Mouse (Mus musculus) urinary bladder, postnatal 4 days (tissue): ENCODE measurements at regions not wholly inside any gene's neighbourhood (a gene's known extent, or its start where the extent isn't known, plus 50 kb on each side); places are given as distances from the start of the nearest gene placed in this dataset.

ENCODE experiments used
- DNase-seq, 2 experiments: peaks; one replicate each; pipeline ENCODE4 v3.0.0; 2021 to 2022; ENCODE audit warnings: low spot score in 2 of 2

DNA sequence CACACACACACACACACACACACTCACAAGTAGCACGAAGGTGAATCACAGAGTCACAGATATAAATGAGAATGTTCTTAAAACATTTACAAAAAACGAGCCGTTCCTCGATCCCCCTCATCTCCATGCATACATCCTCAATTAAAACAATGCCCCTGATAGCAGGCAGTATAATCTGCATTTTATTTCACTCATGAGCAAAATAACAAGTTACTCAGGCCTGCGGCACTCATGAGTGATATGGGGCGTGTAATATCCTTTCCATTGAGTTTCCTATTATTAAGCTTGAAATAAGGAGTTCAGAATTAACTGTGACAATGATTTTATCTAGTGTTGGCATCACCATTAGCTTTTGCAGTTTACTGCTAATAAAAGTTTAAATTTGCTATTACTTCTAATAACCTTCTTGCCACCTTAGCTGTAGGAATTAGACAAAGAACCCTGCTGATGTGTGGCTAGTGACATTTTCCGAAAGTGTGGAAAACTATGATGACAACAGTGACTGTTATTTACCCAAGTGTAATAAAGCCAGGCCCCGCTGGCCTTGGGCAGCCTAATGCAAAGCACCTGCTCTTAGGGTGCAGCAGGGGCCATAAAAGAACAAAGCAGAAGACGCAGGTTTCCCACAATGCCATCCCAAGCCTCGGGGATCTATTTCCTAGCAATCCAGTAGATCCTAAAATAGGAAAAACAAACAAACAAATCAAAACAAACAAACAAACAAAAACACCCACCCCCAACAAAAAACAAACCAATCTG lies 592.0 kb downstream of the Ttll7 start:
- no peak for DNase-seq

DNA sequence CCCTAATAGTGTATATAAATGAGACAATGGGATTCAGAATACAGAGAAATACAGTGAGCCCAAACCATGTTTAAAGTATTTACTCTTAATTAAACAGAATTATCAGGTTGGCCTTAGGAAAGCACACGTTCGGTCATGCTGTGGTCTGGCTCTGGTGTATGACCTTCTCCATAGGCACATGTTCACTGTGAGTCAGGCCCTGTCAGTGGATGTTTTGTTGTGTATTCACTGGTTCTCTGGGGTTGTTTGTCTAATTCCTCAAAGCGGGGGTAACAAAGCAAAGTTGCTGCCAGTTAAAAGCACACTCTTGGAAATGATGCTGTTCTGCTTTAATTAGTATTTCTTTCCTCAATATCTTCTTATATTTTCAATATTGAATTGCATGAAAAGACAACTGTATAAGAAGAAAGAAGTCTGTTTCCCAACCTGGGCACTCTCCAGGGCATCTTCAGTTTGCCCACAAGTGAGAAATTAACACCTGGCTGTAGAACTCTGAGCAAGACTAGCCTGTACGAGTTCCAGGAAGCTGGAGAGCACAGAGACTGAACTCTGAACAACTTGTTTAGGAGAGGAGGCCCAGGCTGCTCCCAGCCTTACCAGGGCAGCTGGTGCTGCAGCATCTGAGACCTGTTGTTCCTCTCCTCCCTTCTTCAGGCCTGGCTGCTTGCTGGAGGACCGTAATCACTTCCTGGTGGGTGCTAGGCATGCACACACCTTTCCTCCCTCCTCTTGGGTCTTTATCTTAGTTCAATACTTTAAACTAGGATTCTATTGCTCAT lies 593.1 kb downstream of the Ttll7 start:
- no peak for DNase-seq

DNA sequence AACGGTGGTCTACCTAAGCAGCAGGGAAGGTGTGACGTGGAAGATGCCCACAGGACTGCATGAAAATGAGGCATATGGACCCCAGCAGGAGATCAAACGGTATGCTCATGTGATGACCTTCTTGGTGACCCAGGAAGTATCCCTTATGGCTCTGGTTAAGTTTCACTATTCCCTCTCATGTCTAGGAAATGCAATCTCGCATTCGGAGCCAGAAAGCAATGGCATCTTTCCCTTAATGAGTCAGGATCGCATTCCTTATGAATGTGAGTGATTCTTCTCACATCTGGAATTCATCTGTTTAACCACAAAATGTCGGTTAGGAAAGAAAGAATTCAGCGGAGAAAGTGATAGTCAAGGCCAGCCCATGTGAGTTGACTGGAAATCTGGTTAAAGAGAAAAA lies 593.7 kb downstream of the Ttll7 start:
- DNase-seq, result no peak

DNA sequence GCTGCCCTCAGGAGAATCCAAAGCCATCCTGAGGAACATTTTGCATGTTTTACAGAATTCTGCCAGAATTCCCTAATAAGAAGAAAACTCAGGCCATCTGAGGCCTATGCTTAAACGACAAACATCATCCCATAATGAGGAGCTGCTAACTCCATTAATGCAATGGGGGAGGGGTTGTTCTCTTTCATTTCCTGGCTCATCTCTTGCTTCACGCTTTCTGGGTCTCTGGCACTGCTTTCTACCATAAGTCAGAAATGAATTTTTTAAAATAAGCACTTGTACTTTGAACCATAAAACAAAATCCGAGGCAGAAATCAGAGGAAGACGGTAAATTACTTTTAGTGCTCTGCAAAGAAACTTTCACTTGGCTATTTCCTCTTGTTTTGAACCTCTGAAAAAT lies 600.0 kb downstream of the Ttll7 start:
- no peak for DNase-seq

DNA sequence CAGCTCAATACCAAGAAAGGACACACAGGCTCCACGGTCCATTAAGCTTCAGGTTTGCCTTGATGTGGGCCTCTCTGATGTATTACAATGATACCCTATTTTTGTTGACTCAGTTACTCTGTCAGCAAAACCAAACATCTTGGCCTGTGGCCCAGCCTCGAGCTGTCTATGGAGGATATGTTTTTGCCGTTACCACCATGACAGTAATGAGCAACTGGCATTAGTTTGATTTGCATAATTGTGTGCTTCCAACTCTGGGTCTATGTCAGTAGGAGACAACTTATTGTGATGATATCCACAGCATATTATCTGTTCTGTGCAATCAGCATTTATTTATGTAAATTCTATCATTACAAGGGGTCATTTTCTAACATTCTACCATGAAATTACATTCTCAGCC lies 603.2 kb downstream of the Ttll7 start:
- DNase-seq, result no peak

DNA sequence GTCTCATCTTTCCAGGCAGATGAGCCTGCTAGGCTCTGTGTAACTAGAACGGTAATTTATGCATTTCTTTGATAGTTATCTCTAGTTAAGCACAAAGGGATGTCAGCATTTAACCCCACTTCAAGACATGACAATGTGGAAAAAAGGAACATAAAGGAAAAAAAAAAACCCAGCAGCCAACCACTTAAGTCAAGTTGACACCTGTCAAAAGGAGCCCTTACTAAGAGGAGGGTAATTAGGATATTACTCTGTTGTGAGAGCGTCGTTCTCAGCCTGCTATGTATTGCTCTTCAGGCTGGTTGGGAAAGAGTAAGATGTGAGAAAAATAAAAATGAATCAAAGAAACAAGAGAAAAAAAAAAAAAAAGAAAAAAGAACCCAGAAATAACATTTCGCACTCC lies 604.1 kb downstream of the Ttll7 start:
- DNase-seq, result no peak

DNA sequence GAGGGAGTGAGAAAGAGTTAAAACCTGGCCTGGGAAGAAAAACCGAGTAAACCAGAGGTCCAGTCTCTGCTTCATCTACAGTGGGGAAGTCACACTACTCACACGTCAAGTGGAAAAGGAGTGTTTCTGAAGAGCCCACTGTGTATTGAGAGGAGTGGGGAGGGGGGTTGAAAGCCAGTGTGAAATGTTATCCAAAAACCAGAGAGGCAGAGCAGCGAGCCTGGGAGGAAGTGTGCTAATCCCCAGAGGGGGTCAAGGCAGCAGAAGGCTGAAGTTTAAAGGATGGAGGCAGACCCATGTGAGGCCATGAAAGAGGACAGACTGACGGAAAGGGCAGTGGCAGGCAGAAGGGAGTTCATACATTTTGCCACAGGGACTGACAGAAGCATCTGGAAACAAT lies 605.9 kb downstream of the Ttll7 start:
- no peak for DNase-seq

- DNase-seq, result no peak
Measured at GRCm38 (mm10) chr3:147479890-147480289, 627.7 kb downstream of the Ttll7 start.
